Mouse (Mus musculus): ENCODE measurements at regions not wholly inside any gene's neighbourhood (a gene's known extent, or its start where the extent isn't known, plus 50 kb on each side); places are given as distances from the start of the nearest gene placed in this dataset.
A peak's percentile ranks its signal among the peaks of the same experiment; 100 is the strongest.

GRCm38 (mm10) chr10:115025950-115026349 lies 158.9 kb downstream of the Tph2 start:
- DNase-seq (ENCODE audit: low spot score in 2 of 2) = no peak

- DNase-seq (ENCODE audit: low spot score in 2 of 2) = peak in 1 of 2 experiments; percentile 29
Measured at GRCm38 (mm10) chr10:115019443-115019842, 165.4 kb downstream of the Tph2 start.

- DNase-seq (ENCODE audit: low spot score in 2 of 2) = peak; percentile 32 to 42
Measured at GRCm38 (mm10) chr10:115013491-115014001, 171.3 kb downstream of the Tph2 start.

GRCm38 (mm10) chr10:115012922-115013321 lies 171.9 kb downstream of the Tph2 start:
- DNase-seq (ENCODE audit: low spot score in 2 of 2) = no peak

GRCm38 (mm10) chr10:115012316-115012715 lies 172.5 kb downstream of the Tph2 start:
- DNase-seq (ENCODE audit: low spot score in 2 of 2) = no peak

- DNase-seq (ENCODE audit: low spot score in 2 of 2) = no peak
Measured at GRCm38 (mm10) chr10:115011911-115012310, 172.9 kb downstream of the Tph2 start.

GRCm38 (mm10) chr10:114996400-114996799 lies 188.4 kb downstream of the Tph2 start:
- no peak for DNase-seq (ENCODE audit: low spot score in 2 of 2)

- no peak for DNase-seq (ENCODE audit: low spot score in 2 of 2)
Measured at GRCm38 (mm10) chr10:114995211-114995908, 189.5 kb downstream of the Tph2 start.

- no peak for DNase-seq (ENCODE audit: low spot score in 2 of 2)
Measured at GRCm38 (mm10) chr10:114988453-114989226, 186.5 kb upstream of the Trhde start.

GRCm38 (mm10) chr10:114972364-114972763 lies 170.3 kb upstream of the Trhde start:
- DNase-seq (ENCODE audit: low spot score in 2 of 2) = no peak

- no peak for DNase-seq (ENCODE audit: low spot score in 2 of 2)
Measured at GRCm38 (mm10) chr10:114963656-114964055, 161.5 kb upstream of the Trhde start.

GRCm38 (mm10) chr10:114957909-114958308 lies 155.8 kb upstream of the Trhde start:
- DNase-seq (ENCODE audit: low spot score in 2 of 2) = no peak

GRCm38 (mm10) chr10:114956257-114956656 lies 154.2 kb upstream of the Trhde start:
- DNase-seq (ENCODE audit: low spot score in 2 of 2) = no peak

- no peak for DNase-seq (ENCODE audit: low spot score in 2 of 2)
Measured at GRCm38 (mm10) chr10:114955608-114956007, 153.5 kb upstream of the Trhde start.

GRCm38 (mm10) chr10:114953358-114953757 lies 151.3 kb upstream of the Trhde start:
- no peak for DNase-seq (ENCODE audit: low spot score in 2 of 2)

GRCm38 (mm10) chr10:114949194-114949593 lies 147.1 kb upstream of the Trhde start:
- DNase-seq (ENCODE audit: low spot score in 2 of 2) = no peak

- DNase-seq (ENCODE audit: low spot score in 2 of 2) = peak in 1 of 2 experiments; percentile 39
Measured at GRCm38 (mm10) chr10:114924746-114925145, 122.6 kb upstream of the Trhde start.

GRCm38 (mm10) chr10:114913971-114914370 lies 111.9 kb upstream of the Trhde start:
- no peak for DNase-seq (ENCODE audit: low spot score in 2 of 2)

GRCm38 (mm10) chr10:114891916-114892315 lies 89.8 kb upstream of the Trhde start:
- DNase-seq (ENCODE audit: low spot score in 2 of 2) = no peak

- DNase-seq (ENCODE audit: low spot score in 2 of 2) = no peak
Measured at GRCm38 (mm10) chr10:114890726-114891430, 88.8 kb upstream of the Trhde start.

GRCm38 (mm10) chr10:114871201-114871600 lies 69.1 kb upstream of the Trhde start:
- peak; percentile 24 to 40 for DNase-seq (ENCODE audit: low spot score in 2 of 2)

- DNase-seq (ENCODE audit: low spot score in 2 of 2) = no peak
Measured at GRCm38 (mm10) chr10:114857166-114857565, 55.1 kb upstream of the Trhde start.
